Mouse (Mus musculus): Measurements from ENCODE around the gene Sipa1l3.

DNA sequence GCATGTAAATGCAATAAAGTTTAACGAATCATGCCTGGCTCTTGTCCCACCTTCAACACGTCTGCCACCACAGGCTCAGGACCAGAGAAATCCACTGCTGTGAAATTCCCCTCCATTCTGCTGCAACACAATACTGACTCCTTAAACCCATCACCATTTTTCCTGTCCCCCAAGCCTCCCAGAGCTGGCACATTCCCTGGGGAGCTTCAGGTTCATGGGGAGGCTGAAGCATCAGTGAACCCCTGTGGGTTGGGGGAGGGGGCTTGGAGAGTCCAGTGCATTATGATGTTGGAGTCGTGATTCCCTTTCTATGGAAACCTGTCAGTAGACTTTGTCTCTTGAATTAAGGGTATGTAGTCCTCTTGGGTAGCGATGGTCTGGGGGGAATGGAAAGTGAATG lies 37.8 kb upstream of the Sipa1l3 start:
- no peak for TF ChIP-seq POLR2A (IDR thresholded peaks at IDR 0.05; ENCODE audit: insufficient read depth, low read depth, low read length)
- TF ChIP-seq CTCF (IDR thresholded peaks at IDR 0.05): no peak
- TF ChIP-seq EP300 (IDR thresholded peaks at IDR 0.05; ENCODE audit: insufficient read depth, low read depth, low read length): no peak

Measured in heart, adult 2 months (tissue).